Mouse (Mus musculus) hindbrain, postnatal 0 days (tissue): ENCODE measurements around the gene Fam114a1. TPM values are rescaled to one million over a fixed set of nuclear protein-coding genes. Genes with fewer than 3 reads are reported as not detected.

ENCODE experiments used
- ATAC-seq: fragments of 200-750 bp; cut with Nextera tagmentation; 2 replicates; pipeline ENCODE4 v1.8.0; 2017; ENCODE audit warnings: mild to moderate bottlenecking, moderate TSS enrichment, moderate library complexity
- DNase-seq: peaks from one replicate; pipeline ENCODE4 v3.0.0-alpha.2; 2015; ENCODE audit warnings: low spot score
- H3K27ac ChIP-seq: fragments of 300-500 bp; sonication (generic); 2 replicates; pipeline ENCODE4 v1.5.1; 2014; ENCODE audit warnings: mild to moderate bottlenecking
- H3K27me3 ChIP-seq: fragments of 300-500 bp; sonication (generic); 2 replicates; pipeline ENCODE4 v1.6.1; 2014; ENCODE audit warnings: low read length, mixed read lengths; ENCODE audit not compliant: insufficient read depth
- H3K36me3 ChIP-seq: fragments of 300-500 bp; sonication (generic); 2 replicates; pipeline ENCODE4 v1.6.1; 2014; ENCODE audit warnings: low read length, mixed read lengths; ENCODE audit not compliant: insufficient read depth
- H3K4me1 ChIP-seq: fragments of 300-500 bp; sonication (generic); 2 replicates; pipeline ENCODE4 v1.6.1; 2014; ENCODE audit warnings: antibody characterized with exemption, low read length, mixed read lengths; ENCODE audit not compliant: insufficient read depth
- H3K4me2 ChIP-seq: fragments of 300-500 bp; sonication (generic); 2 replicates; pipeline ENCODE4 v1.6.1; 2014; ENCODE audit warnings: low read depth, mild to moderate bottlenecking, low read length, moderate library complexity, mixed read lengths
- H3K4me3 ChIP-seq: fragments of 300-500 bp; sonication (generic); 2 replicates; pipeline ENCODE4 v1.5.1; 2014; ENCODE audit warnings: low read length
- H3K9ac ChIP-seq: fragments of 300-500 bp; sonication (generic); replicated peaks from 2 replicates; pipeline ENCODE4 v1.6.1; 2014; ENCODE audit warnings: mild to moderate bottlenecking, low read length, moderate library complexity, mixed read lengths
- H3K9me3 ChIP-seq: fragments of 300-500 bp; sonication (generic); 2 replicates; pipeline ENCODE4 v1.6.1; 2016; ENCODE audit warnings: low read length, mixed read lengths
- CTCF ChIP-seq: IDR thresholded peaks from 2 replicates; pipeline ENCODE4 v1.5.1; 2016; ENCODE audit warnings: antibody characterized with exemption, control low read depth, low read depth
- WGBS: fragments of 180-500 bp; shearing (Covaris S2); extraction: QIAGEN DNeasy Blood & Tissue Kit; methylation state at CpG from one replicate; pipeline ENCODE4 v1.1.7; 2014; 5-methylcytosine and 5-hydroxymethylcytosine counted together
- polyA plus RNA-seq: library from polyadenylated mRNA; unstranded; fragments of >200 nt; fragmentation: Nextera tagmentation; extraction: Ambion mirVana; gene quantifications from 2 replicates; pipeline ENCODE4 v1.2.1, GENCODE M21; 2015
- total RNA-seq: library from RNA; depleted of rRNA; stranded (reverse); fragments of >200 nt; gene quantifications from 2 replicates; pipeline ENCODE4 v1.2.3, GENCODE M21; 2014; rRNA removed

Fam114a1 gene
- 3.9 and 5.8 TPM in 2 replicates for total RNA-seq
- 6.8 and 7.3 TPM in 2 replicates for polyA plus RNA-seq

DNA sequence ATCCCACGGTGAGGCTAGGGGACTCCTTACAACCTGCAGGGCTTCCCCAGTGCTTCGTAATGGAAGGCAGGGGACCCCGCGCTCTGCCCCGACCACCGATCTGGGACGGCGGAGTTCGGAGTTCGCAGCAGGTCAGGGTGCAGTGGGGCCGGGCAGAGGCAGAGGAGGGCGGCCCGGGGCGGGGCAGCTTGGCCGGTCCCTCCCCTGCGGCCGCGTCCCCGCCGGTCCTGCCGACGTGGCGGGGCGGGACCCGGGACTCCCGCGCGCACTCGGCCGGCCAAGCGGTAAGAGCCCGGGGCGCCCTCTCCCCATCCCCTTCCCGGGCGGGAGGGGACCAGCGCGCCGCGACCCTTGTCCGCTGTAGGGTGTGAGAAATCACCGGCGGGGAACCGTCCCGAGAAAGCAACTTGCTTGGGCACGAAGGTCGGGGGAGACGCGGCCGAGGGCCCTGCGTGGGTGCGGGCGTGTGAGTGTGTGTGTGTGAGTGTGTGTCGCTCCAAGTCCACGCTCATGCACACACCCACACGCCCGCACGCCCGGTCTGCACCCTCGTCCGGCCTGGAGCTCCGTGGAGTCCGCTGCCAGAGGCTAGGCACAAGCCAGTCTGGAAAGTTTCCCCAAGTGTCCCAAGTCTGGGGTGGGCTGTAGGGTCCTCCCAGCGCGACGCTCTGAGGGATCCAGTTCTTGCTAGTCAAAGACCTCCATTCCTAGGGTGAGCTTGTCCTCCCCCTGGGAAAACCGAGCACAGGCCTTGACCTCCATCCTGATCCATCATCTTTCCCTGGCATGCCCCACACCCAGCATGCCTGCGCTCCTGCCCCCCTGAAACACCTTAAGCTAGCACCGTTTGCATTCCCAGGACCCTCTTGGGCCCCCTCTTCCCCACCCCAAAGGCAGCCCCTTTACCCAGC lies at the start of gene Fam114a1:
Fam114a1 (plus strand) TSS at position 211 of the 911 bp plus-strand sequence.
- Histone ChIP-seq H3K27me3 (no peaks in the 10 kb centered on the region), H3K36me3 (no peaks in the 10 kb centered on the region), H3K4me3 (peak within 1 kb of the TSS; percentile 61), H3K4me1 (no peaks in the 10 kb centered on the region), H3K27ac (no peak within 1 kb of the TSS), H3K9ac (peak within 1 kb of the TSS; percentile 56), H3K4me2 (peak within 1 kb of the TSS; percentile 92), H3K9me3 (no peaks in the 10 kb centered on the region)
- peak; percentile 67; the same call in 1 of the 2 replicates for ATAC-seq
- TF ChIP-seq CTCF: no peak
- 2% methylated on average over 67 of the region's 68 CpGs for WGBS
- DNase-seq: peak; percentile 43

DNA sequence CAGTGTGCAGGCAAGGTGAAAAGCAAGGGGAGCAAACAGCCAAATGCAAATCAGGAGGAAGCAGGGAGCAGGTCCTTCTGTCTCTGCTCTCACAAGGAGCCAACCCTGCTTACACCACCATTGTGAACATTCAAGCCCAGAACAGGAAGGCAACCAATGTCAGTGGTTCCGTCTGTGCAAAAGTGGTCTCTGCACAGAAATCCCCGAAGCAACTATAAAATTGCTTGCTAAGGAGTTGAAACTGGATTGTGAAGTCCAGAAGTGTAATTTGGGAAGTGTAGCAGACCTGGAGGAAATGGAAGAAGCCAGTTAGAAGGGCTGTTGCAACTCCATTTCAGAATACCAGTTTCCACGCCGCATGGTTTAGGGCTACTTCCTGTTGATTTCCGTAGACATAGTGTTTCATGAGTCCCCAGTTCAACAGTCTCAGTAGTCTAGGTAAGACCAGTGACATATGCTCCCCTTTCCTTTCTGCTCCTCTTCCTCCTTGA lies 46.9 kb upstream of the Fam114a1 start:
- ATAC-seq: no peak
- H3K4me2 ChIP-seq: no peak overlapping the region
- TF ChIP-seq CTCF: no peak
- H3K9me3 ChIP-seq: no peaks in the 10 kb centered on the region
- no peak for DNase-seq
- no peak overlapping the region for H3K27ac ChIP-seq
- H3K4me1 ChIP-seq: no peaks in the 10 kb centered on the region
- no peaks in the 10 kb centered on the region for H3K36me3 ChIP-seq
- H3K9ac ChIP-seq: no peak overlapping the region
- no peaks in the 10 kb centered on the region for H3K27me3 ChIP-seq
- WGBS: 96% methylated on average over 5 of the region's 5 CpGs
- no peak overlapping the region for H3K4me3 ChIP-seq

DNA sequence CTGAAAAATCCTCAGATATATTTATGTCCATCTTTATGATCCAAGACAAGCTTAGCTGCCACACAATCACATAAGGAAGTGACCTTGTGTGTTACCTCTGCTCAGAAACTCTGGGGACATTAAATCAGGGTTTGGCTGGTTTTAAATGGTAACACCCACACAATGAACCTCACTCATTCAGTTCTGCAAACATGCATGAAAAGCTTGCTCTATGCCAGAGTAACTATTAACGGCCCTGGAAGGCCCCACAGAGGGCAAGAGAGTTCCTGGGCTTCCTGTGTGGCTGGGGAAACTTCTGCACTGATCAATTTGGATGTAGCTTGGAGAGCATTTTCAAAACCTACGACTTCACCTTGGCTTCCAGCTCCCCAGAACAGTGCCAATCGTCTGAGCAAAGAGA lies 37.7 kb upstream of the Fam114a1 start:
- WGBS: 57% methylated on average over 3 of the region's 3 CpGs
- TF ChIP-seq CTCF: no peak
- no peaks in the 10 kb centered on the region for H3K4me1 ChIP-seq
- H3K9ac ChIP-seq: no peak overlapping the region
- H3K36me3 ChIP-seq: no peaks in the 10 kb centered on the region
- H3K9me3 ChIP-seq: no peaks in the 10 kb centered on the region
- ATAC-seq (no peak), DNase-seq (no peak)
- no peak overlapping the region for H3K27ac ChIP-seq
- no peak overlapping the region for H3K4me3 ChIP-seq
- H3K4me2 ChIP-seq: no peak overlapping the region
- no peaks in the 10 kb centered on the region for H3K27me3 ChIP-seq

DNA sequence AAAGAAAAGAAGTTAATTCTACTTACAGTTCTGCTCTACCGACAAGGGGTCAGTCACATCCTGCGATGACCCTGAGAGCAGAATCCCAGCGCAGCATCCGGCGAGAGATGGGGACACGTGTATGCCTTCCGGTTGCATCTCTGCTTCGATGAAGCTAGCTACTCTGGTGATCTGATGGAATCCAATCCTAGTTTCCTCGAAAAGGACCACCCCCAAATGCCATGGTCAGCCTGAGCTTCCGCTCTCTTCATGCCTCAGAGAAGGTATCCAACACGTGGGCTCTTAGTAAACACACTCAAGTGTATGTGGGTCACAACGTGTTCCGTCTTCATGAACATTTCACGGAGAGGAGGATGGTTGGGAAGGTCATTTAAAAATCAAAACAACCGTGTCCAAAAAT lies 37.1 kb upstream of the Fam114a1 start:
- H3K27ac ChIP-seq: no peak overlapping the region
- no peaks in the 10 kb centered on the region for H3K4me1 ChIP-seq
- H3K36me3 ChIP-seq: no peaks in the 10 kb centered on the region
- H3K27me3 ChIP-seq: no peaks in the 10 kb centered on the region
- H3K9me3 ChIP-seq: no peaks in the 10 kb centered on the region
- DNase-seq (no peak), ATAC-seq (no peak)
- no peak overlapping the region for H3K4me2 ChIP-seq
- no peak overlapping the region for H3K4me3 ChIP-seq
- no peak overlapping the region for H3K9ac ChIP-seq
- no peak for TF ChIP-seq CTCF
- WGBS: 92% methylated on average over 15 of the region's 15 CpGs

DNA sequence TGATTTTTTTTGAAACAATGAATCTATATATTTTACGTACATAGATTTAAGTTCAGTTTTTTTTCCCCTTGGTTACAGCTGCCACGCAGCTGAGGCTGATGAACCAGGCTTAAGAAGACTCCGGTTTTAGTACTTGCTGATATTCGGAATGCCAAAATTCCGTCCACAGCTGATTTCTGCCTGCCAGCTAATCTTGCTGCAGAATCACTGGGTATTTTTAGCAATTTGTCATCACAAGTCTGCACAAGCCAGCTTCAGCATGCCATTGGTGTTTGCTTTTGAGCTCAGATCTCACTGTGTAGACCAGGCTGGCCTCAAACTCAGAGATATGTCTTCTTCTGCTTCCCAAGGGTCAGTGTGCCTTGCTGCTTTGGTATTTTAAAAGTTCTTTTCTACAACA lies 18.4 kb upstream of the Fam114a1 start:
- no peaks in the 10 kb centered on the region for H3K9me3 ChIP-seq
- DNase-seq: no peak
- H3K27me3 ChIP-seq: no peaks in the 10 kb centered on the region
- no peak overlapping the region for H3K9ac ChIP-seq
- WGBS: 81% methylated on average over 5 of the region's 5 CpGs
- H3K4me2 ChIP-seq: no peak overlapping the region
- no peaks in the 10 kb centered on the region for H3K36me3 ChIP-seq
- H3K4me1 ChIP-seq: no peaks in the 10 kb centered on the region
- no peak for ATAC-seq
- no peak overlapping the region for H3K27ac ChIP-seq
- H3K4me3 ChIP-seq: no peak overlapping the region
- no peak for TF ChIP-seq CTCF

DNA sequence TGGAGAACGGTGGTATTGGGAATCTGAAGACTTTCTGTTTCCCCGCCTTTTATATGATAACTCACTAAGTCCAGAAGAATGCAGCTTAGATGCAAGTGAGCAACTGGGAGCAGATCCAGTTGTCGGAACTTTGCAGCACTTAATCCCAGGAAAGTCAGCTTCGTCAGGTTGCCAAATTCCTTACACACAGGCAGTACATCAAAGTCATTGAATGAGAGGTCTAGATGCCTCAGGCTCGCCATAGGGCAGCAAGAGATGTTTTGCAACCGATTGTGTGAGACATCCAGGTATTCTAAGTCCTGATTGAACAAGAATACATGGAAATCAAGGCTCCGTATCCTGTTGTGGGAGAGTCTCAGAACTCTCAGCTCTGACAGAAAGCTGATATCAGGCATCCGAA lies 14.9 kb upstream of the Fam114a1 start:
- Histone ChIP-seq H3K27ac (no peak overlapping the region), H3K9ac (no peak overlapping the region), H3K4me1 (no peaks in the 10 kb centered on the region), H3K9me3 (no peaks in the 10 kb centered on the region), H3K36me3 (no peaks in the 10 kb centered on the region), H3K4me3 (no peak overlapping the region), H3K27me3 (no peaks in the 10 kb centered on the region), H3K4me2 (no peak overlapping the region)
- no peak for DNase-seq
- 82% methylated on average over 8 of the region's 8 CpGs for WGBS
- TF ChIP-seq CTCF: no peak
- ATAC-seq: no peak
